Mouse (Mus musculus): Measurements from ENCODE around the gene Nsun2. TPM values are rescaled to one million over a fixed set of nuclear protein-coding genes. Genes with fewer than 3 reads are reported as not detected.
"Not testable (repeated sequence)": the region's sequence is repeated elsewhere in the genome, so short reads cannot be mapped to it uniquely, and the experiment has no call there.

The Nsun2 gene
- total RNA-seq, 2 experiments from 2014 or later: 83.1 to 94.4 TPM

GRCm38 (mm10) chr13:69635836-69636235, 102.3 kb downstream of the Nsun2 start:
- not testable (repeated sequence) for DNase-seq

GRCm38 (mm10) chr13:69636375-69636774, 102.8 kb downstream of the Nsun2 start:
- no peak for DNase-seq

GRCm38 (mm10) chr13:69636816-69637215, 103.3 kb downstream of the Nsun2 start:
- no peak for DNase-seq

- DNase-seq: no peak
Measured at GRCm38 (mm10) chr13:69637657-69638056, 104.1 kb downstream of the Nsun2 start.

GRCm38 (mm10) chr13:69638108-69638626, 104.6 kb downstream of the Nsun2 start:
- no peak for DNase-seq

- DNase-seq: no peak
Measured at GRCm38 (mm10) chr13:69639251-69639650, 105.7 kb downstream of the Nsun2 start.

- no peak for DNase-seq
Measured at GRCm38 (mm10) chr13:69640126-69640525, 106.6 kb downstream of the Nsun2 start.

- peak in 1 of 2 experiments; percentile 20 for DNase-seq
Measured at GRCm38 (mm10) chr13:69640541-69640940, 107.0 kb downstream of the Nsun2 start.

- no peak for DNase-seq
Measured at GRCm38 (mm10) chr13:69641017-69641416, 107.5 kb downstream of the Nsun2 start.

GRCm38 (mm10) chr13:69642656-69643216, 109.2 kb downstream of the Nsun2 start:
- peak in 1 of 2 experiments; percentile 22 for DNase-seq

- DNase-seq: no peak
Measured at GRCm38 (mm10) chr13:69643937-69644336, 110.4 kb downstream of the Nsun2 start.

- no peak for DNase-seq
Measured at GRCm38 (mm10) chr13:69644427-69645166, 111.1 kb downstream of the Nsun2 start.

- no peak for DNase-seq
Measured at GRCm38 (mm10) chr13:69645694-69646423, 112.3 kb downstream of the Nsun2 start.

- DNase-seq: no peak
Measured at GRCm38 (mm10) chr13:69646481-69646880, 112.9 kb downstream of the Nsun2 start.

- no peak for DNase-seq
Measured at GRCm38 (mm10) chr13:69654508-69654907, 121.0 kb downstream of the Nsun2 start.

GRCm38 (mm10) chr13:69672121-69672520, 138.6 kb downstream of the Nsun2 start:
- no peak for DNase-seq

GRCm38 (mm10) chr13:69672565-69672964, 139.0 kb downstream of the Nsun2 start:
- no peak for DNase-seq

GRCm38 (mm10) chr13:69673197-69673920, 139.8 kb downstream of the Nsun2 start:
- DNase-seq: no peak

- DNase-seq: no peak
Measured at GRCm38 (mm10) chr13:69673921-69674618, 140.5 kb downstream of the Nsun2 start.

Data from adrenal gland, postnatal 36 days (tissue).